Mouse (Mus musculus) embryonic facial prominence, embryonic 15.5 days (tissue): ENCODE results near the gene Olfr891. TPM values are rescaled to one million over a fixed set of nuclear protein-coding genes. Genes with fewer than 3 reads are reported as not detected.
"Not testable (repeated sequence)": the region's sequence is repeated elsewhere in the genome, so short reads cannot be mapped to it uniquely, and the experiment has no call there.

Experiments
- ATAC-seq: fragments of 200-750 bp; cut with Nextera tagmentation; 2 replicates; pipeline ENCODE4 v1.8.0; 2017; ENCODE audit warnings: low read depth, moderate TSS enrichment; ENCODE audit not compliant: insufficient number of reproducible peaks, low FRiP score, low TSS enrichment
- H3K27ac ChIP-seq: fragments of 300-500 bp; sonication (generic); replicated peaks from 2 replicates; pipeline ENCODE4 v1.5.1; 2015; ENCODE audit warnings: mild to moderate bottlenecking, inconsistent platforms
- H3K27me3 ChIP-seq: fragments of 300-500 bp; sonication (generic); 2 replicates; pipeline ENCODE4 v1.6.1; 2015; ENCODE audit warnings: inconsistent platforms
- H3K36me3 ChIP-seq: fragments of 300-500 bp; sonication (generic); 2 replicates; pipeline ENCODE4 v1.6.1; 2015; ENCODE audit warnings: mild to moderate bottlenecking, inconsistent platforms
- H3K4me1 ChIP-seq: fragments of 300-500 bp; sonication (generic); 2 replicates; pipeline ENCODE4 v1.6.1; 2015; ENCODE audit warnings: inconsistent platforms
- H3K4me2 ChIP-seq: fragments of 300-500 bp; sonication (generic); replicated peaks from 2 replicates; pipeline ENCODE4 v1.6.1; 2015; ENCODE audit warnings: mild to moderate bottlenecking, inconsistent platforms
- H3K4me3 ChIP-seq: fragments of 300-500 bp; sonication (generic); replicated peaks from 2 replicates; pipeline ENCODE4 v1.5.1; 2015; ENCODE audit warnings: mild to moderate bottlenecking, inconsistent platforms
- H3K9ac ChIP-seq: fragments of 300-500 bp; sonication (generic); 2 replicates; pipeline ENCODE4 v1.6.1; 2015; ENCODE audit warnings: inconsistent platforms
- H3K9me3 ChIP-seq: fragments of 300-500 bp; sonication (generic); replicated peaks from 2 replicates; pipeline ENCODE4 v1.6.1; 2016; ENCODE audit warnings: inconsistent platforms
- WGBS: fragments of 180-500 bp; shearing (Covaris S2); methylation state at CpG from one replicate; pipeline ENCODE4 v1.1.7; 2015; 5-methylcytosine and 5-hydroxymethylcytosine counted together
- polyA plus RNA-seq: library from polyadenylated mRNA; unstranded; fragments of >200 nt; fragmentation: Nextera tagmentation; extraction: Ambion mirVana; gene quantifications from 2 replicates; pipeline ENCODE4 v1.2.1, GENCODE M21; 2015

Gene Olfr891
- polyA plus RNA-seq = not detected in 2 replicates

GRCm38 (mm10) chr9:38180721-38181120 is at the start of gene Olfr891:
Olfr891 (minus strand) TSS chr9:38180821.
- Histone ChIP-seq H3K27me3 (no peaks in the 10 kb centered on the region), H3K4me3 (no peak within 1 kb of the TSS), H3K4me2 (no peak within 1 kb of the TSS), H3K4me1 (no peaks in the 10 kb centered on the region), H3K9me3 (no peaks in the 10 kb centered on the region), H3K9ac (no peak within 1 kb of the TSS), H3K27ac (no peak within 1 kb of the TSS), H3K36me3 (no peaks in the 10 kb centered on the region)
- 71% methylated on average over 1 of the region's 1 CpGs for WGBS
- ATAC-seq = no peak

- no peak within 1 kb of the TSS for H3K4me3 ChIP-seq
- no peak within 1 kb of the TSS for H3K4me2 ChIP-seq
- no peaks in the 10 kb centered on the region for H3K27me3 ChIP-seq
- no peak for ATAC-seq
- H3K9me3 ChIP-seq = no peaks in the 10 kb centered on the region
- H3K4me1 ChIP-seq = no peaks in the 10 kb centered on the region
- no peak within 1 kb of the TSS for H3K9ac ChIP-seq
- no peak within 1 kb of the TSS for H3K27ac ChIP-seq
- H3K36me3 ChIP-seq = no peaks in the 10 kb centered on the region
Observed at GRCm38 (mm10) chr9:38217755-38218154, 37.1 kb upstream of the Olfr891 start, which contains the start of gene Olfr894. Olfr894 (plus strand) TSS chr9:38218055.

- Histone ChIP-seq H3K4me1 (no peaks in the 10 kb centered on the region), H3K27ac (no peak within 1 kb of the TSS), H3K36me3 (no peaks in the 10 kb centered on the region), H3K4me3 (no peak within 1 kb of the TSS), H3K9ac (no peak within 1 kb of the TSS), H3K4me2 (no peak within 1 kb of the TSS), H3K27me3 (no peaks in the 10 kb centered on the region), H3K9me3 (no peaks in the 10 kb centered on the region)
- WGBS = 89% methylated on average over 3 of the region's 3 CpGs
- ATAC-seq = no peak
Observed at GRCm38 (mm10) chr9:38208065-38208464, 27.4 kb upstream of the Olfr891 start, which contains the start of gene Olfr893. Olfr893 (plus strand) TSS chr9:38208365.

- H3K4me2 ChIP-seq, H3K4me1 ChIP-seq, H3K4me3 ChIP-seq, H3K36me3 ChIP-seq, H3K9me3 ChIP-seq, H3K27me3 ChIP-seq, ATAC-seq, H3K9ac ChIP-seq, H3K27ac ChIP-seq: not testable (repeated sequence)
- WGBS = 47% methylated on average over 2 of the region's 2 CpGs
Observed at GRCm38 (mm10) chr9:38168341-38168740, 12.3 kb downstream of the Olfr891 start.

GRCm38 (mm10) chr9:38142217-38142616 is 38.4 kb downstream of the Olfr891 start, which contains the start of gene Olfr890:
Olfr890 (plus strand) TSS chr9:38142517.
- no peaks in the 10 kb centered on the region for H3K36me3 ChIP-seq
- no peaks in the 10 kb centered on the region for H3K27me3 ChIP-seq
- no peak within 1 kb of the TSS for H3K9ac ChIP-seq
- H3K27ac ChIP-seq = no peak within 1 kb of the TSS
- H3K4me2 ChIP-seq = no peak within 1 kb of the TSS
- no peaks in the 10 kb centered on the region for H3K4me1 ChIP-seq
- ATAC-seq = no peak
- H3K4me3 ChIP-seq = no peak within 1 kb of the TSS
- no peaks in the 10 kb centered on the region for H3K9me3 ChIP-seq

Other genes with a start within 250 kb of the Olfr891 start
- gene Olfr881, start 189.0 kb downstream of the Olfr891 start, polyA plus RNA-seq = 0.11 TPM in 1 of 2 replicates, not detected in the other
- not detected in 2 replicates for gene Olfr883, start 155.0 kb downstream of the Olfr891 start, polyA plus RNA-seq
- gene Olfr884, start 134.3 kb downstream of the Olfr891 start, polyA plus RNA-seq = 0.33 TPM in 1 of 2 replicates, not detected in the other
- gene Olfr885, start 119.5 kb downstream of the Olfr891 start, polyA plus RNA-seq = 0.23 TPM in 1 of 2 replicates, not detected in the other
- not detected in 2 replicates for gene Olfr887, start 96.7 kb downstream of the Olfr891 start, polyA plus RNA-seq
- not detected in 2 replicates for gene Olfr888, start 72.7 kb downstream of the Olfr891 start, polyA plus RNA-seq
- 0.12 TPM in 2 replicates for gene Olfr889, start 65.6 kb downstream of the Olfr891 start, polyA plus RNA-seq
- 0.05 TPM in 1 of 2 replicates, not detected in the other for gene Olfr890, start 38.3 kb downstream of the Olfr891 start, polyA plus RNA-seq
- 0.16 TPM in 1 of 2 replicates, not detected in the other for gene Olfr893, start 27.5 kb upstream of the Olfr891 start, polyA plus RNA-seq
- gene Olfr894, start 37.2 kb upstream of the Olfr891 start, polyA plus RNA-seq = not detected in 2 replicates
- gene Olfr143, start 72.0 kb upstream of the Olfr891 start, polyA plus RNA-seq = not detected in 2 replicates
- gene Olfr895, start 87.0 kb upstream of the Olfr891 start, polyA plus RNA-seq = not detected in 2 replicates
- gene Olfr896-ps1, start 110.3 kb upstream of the Olfr891 start, polyA plus RNA-seq = not detected in 2 replicates
- gene Olfr25, start 148.2 kb upstream of the Olfr891 start, polyA plus RNA-seq = 0.20 TPM in 1 of 2 replicates, not detected in the other
- gene Olfr898, start 167.6 kb upstream of the Olfr891 start, polyA plus RNA-seq = not detected in 2 replicates
- 0.11 and 0.20 TPM in 2 replicates for gene Olfr250, start 186.1 kb upstream of the Olfr891 start, polyA plus RNA-seq
- not detected in 2 replicates for gene Olfr251, start 196.3 kb upstream of the Olfr891 start, polyA plus RNA-seq
- not detected in 2 replicates for gene Olfr147, start 220.9 kb upstream of the Olfr891 start, polyA plus RNA-seq
- not detected in 2 replicates for gene Olfr901, start 248.6 kb upstream of the Olfr891 start, polyA plus RNA-seq